Mouse (Mus musculus): ENCODE data around the gene Arhgap19. TPM values are rescaled to one million over a fixed set of nuclear protein-coding genes. Genes with fewer than 3 reads are reported as not detected.
A peak's percentile ranks its signal among the peaks of the same experiment; 100 is the strongest.

The Arhgap19 gene
- polyA plus RNA-seq, 1 experiment from 2014 or later, result 23.2 TPM

GRCm38 (mm10) chr19:41761529-41761928, 40.3 kb downstream of the Arhgap19 start:
- no peak for ATAC-seq (ENCODE audit: insufficient number of reproducible peaks, insufficient read depth, low FRiP score, low TSS enrichment, low read depth)
- Histone ChIP-seq H3K4me1 (0 out of 2 replicates have a peak, but pooled peaks cover 3% of the 10 kb centered on the region), H3K36me3 (no peaks in the 10 kb centered on the region), H3K4me2 (no peak overlapping the region), H3K9me3 (0 out of 2 replicates have a peak, but pooled peaks cover 4% of the 10 kb centered on the region), H3K4me3 (no peak overlapping the region), H3K9ac (no peak overlapping the region), H3K27ac (no peak overlapping the region), H3K27me3 (no peaks in the 10 kb centered on the region)
- WGBS, result 42% methylated on average over 9 of the region's 9 CpGs

- no peak overlapping the region for H3K9ac ChIP-seq
- no peak for ATAC-seq (ENCODE audit: insufficient number of reproducible peaks, insufficient read depth, low FRiP score, low TSS enrichment, low read depth)
- H3K9me3 ChIP-seq, result 0 out of 2 replicates have a peak, but pooled peaks cover 4% of the 10 kb centered on the region
- no peak overlapping the region for H3K27ac ChIP-seq
- H3K4me1 ChIP-seq, result no peaks in the 10 kb centered on the region
- no peaks in the 10 kb centered on the region for H3K27me3 ChIP-seq
- no peak overlapping the region for H3K4me2 ChIP-seq
- no peaks in the 10 kb centered on the region for H3K36me3 ChIP-seq
- WGBS, result 80% methylated on average over 6 of the region's 6 CpGs
- H3K4me3 ChIP-seq, result no peak overlapping the region
Measured at GRCm38 (mm10) chr19:41759765-41760164, 42.1 kb downstream of the Arhgap19 start.

DNA sequence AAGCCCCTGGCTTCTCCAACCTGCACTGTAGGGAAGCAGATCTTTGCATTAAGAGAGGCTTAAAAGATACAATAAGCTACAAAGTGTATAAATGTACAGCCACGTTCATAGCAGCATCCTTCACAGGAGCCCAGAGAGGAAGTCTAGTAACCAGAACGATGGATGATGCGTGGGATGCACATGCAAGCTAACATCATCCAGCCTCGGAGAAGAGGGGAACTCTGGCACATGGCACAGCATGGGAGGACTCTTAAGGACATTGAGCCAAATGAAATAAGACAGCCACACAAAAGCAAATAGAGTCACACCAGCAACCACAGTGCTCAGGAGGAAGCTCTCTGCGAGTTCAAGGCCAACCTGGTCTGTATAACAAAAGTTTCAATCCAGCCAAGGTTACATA, 42.6 kb downstream of the Arhgap19 start:
- H3K9ac ChIP-seq, result no peak overlapping the region
- WGBS, result 85% methylated on average over 5 of the region's 5 CpGs
- no peaks in the 10 kb centered on the region for H3K36me3 ChIP-seq
- no peaks in the 10 kb centered on the region for H3K4me1 ChIP-seq
- no peaks in the 10 kb centered on the region for H3K27me3 ChIP-seq
- no peak overlapping the region for H3K27ac ChIP-seq
- H3K4me2 ChIP-seq, result no peak overlapping the region
- H3K9me3 ChIP-seq, result 0 out of 2 replicates have a peak, but pooled peaks cover 4% of the 10 kb centered on the region
- no peak for ATAC-seq (ENCODE audit: insufficient number of reproducible peaks, insufficient read depth, low FRiP score, low TSS enrichment, low read depth)
- H3K4me3 ChIP-seq, result no peak overlapping the region

- no peak overlapping the region for H3K4me2 ChIP-seq
- no peak overlapping the region for H3K27ac ChIP-seq
- H3K4me1 ChIP-seq, result peaks cover 8% of the 10 kb centered on the region; the same call in 1 of the 2 replicates
- no peak for ATAC-seq (ENCODE audit: insufficient number of reproducible peaks, insufficient read depth, low FRiP score, low TSS enrichment, low read depth)
- H3K9me3 ChIP-seq, result no peaks in the 10 kb centered on the region
- H3K4me3 ChIP-seq, result no peak overlapping the region
- 80% methylated on average over 15 of the region's 15 CpGs for WGBS
- no peaks in the 10 kb centered on the region for H3K36me3 ChIP-seq
- H3K9ac ChIP-seq, result no peak overlapping the region
- H3K27me3 ChIP-seq, result no peaks in the 10 kb centered on the region
Measured at GRCm38 (mm10) chr19:41754760-41755159, 47.1 kb downstream of the Arhgap19 start.

DNA sequence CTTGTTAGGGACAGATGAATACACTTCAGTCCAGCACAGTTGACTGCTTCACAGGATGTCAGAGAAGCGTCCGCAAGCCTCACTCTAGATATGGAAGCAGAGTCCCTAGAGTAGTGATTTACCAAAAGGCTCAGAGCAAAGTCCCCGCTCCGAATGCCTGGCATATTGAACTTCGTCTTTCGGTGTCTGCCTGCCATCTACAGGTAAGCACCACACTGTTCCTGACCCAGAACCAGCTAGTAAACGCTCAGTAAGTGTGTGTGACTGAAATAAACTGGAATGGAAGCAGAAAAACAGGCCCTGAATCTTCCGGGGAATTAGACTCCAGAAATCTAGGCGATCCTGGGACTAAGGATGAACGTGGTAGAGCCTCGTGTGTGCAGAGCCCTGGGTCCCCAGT, 49.9 kb downstream of the Arhgap19 start:
- H3K4me3 ChIP-seq, result no peak overlapping the region
- 0 out of 2 replicates have a peak, but pooled peaks cover under 1% of the 10 kb centered on the region for H3K27me3 ChIP-seq
- H3K27ac ChIP-seq, result no peak overlapping the region
- WGBS, result 72% methylated on average over 11 of the region's 11 CpGs
- H3K9ac ChIP-seq, result no peak overlapping the region
- no peaks in the 10 kb centered on the region for H3K9me3 ChIP-seq
- peaks cover 8% of the 10 kb centered on the region; the same call in 1 of the 2 replicates for H3K4me1 ChIP-seq
- no peaks in the 10 kb centered on the region for H3K36me3 ChIP-seq
- H3K4me2 ChIP-seq, result no peak overlapping the region
- no peak for ATAC-seq (ENCODE audit: insufficient number of reproducible peaks, insufficient read depth, low FRiP score, low TSS enrichment, low read depth)

GRCm38 (mm10) chr19:41747436-41747835, 54.4 kb downstream of the Arhgap19 start:
- no peaks in the 10 kb centered on the region for H3K9me3 ChIP-seq
- H3K27ac ChIP-seq, result no peak overlapping the region
- no peak overlapping the region for H3K4me3 ChIP-seq
- peaks cover 42% of the 10 kb centered on the region for H3K27me3 ChIP-seq
- no peak overlapping the region for H3K9ac ChIP-seq
- ATAC-seq (ENCODE audit: insufficient number of reproducible peaks, insufficient read depth, low FRiP score, low TSS enrichment, low read depth), result no peak
- no peak overlapping the region for H3K4me2 ChIP-seq
- H3K4me1 ChIP-seq, result peaks cover 23% of the 10 kb centered on the region
- WGBS, result 83% methylated on average over 14 of the region's 14 CpGs
- no peaks in the 10 kb centered on the region for H3K36me3 ChIP-seq

DNA sequence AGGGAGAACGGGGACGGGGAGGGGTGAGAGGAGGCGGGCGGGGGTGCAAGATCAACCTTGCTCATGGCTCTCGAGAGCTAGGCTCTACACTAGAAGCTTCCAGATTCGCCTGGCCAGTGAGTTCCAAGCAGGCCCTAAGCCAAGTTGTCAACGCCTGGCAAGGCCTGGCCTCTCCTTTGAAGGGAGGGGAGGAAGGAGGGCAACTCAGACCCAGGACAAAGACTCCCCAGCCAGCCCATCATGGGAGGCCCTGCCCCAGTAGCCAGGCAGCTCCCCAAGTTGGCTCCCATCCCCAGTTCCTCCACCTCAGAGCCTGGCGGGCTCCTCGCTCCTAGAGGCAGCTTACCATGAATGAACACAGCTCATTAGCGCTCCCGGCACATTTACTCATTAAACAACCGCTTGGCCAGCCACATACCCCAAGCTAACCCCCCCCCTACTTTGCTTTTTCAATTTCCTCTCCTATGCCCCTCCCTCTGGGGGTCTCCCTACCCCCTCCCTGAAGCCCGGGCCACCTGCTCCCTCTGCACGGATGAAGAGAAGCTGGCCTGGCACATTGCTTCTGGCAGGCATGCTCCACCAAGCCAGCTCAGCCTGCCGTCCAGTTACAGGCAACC, 55.8 kb downstream of the Arhgap19 start:
- H3K4me3 ChIP-seq, result no peak overlapping the region
- no peak; the same call in 1 of the 2 replicates for ATAC-seq (ENCODE audit: insufficient number of reproducible peaks, insufficient read depth, low FRiP score, low TSS enrichment, low read depth)
- H3K9me3 ChIP-seq, result no peaks in the 10 kb centered on the region
- H3K9ac ChIP-seq, result no peak overlapping the region
- 61% methylated on average over 15 of the region's 15 CpGs for WGBS
- H3K4me1 ChIP-seq, result peaks cover 17% of the 10 kb centered on the region
- H3K27ac ChIP-seq, result no peak overlapping the region
- peaks cover 56% of the 10 kb centered on the region for H3K27me3 ChIP-seq
- H3K4me2 ChIP-seq, result no peak overlapping the region
- H3K36me3 ChIP-seq, result no peaks in the 10 kb centered on the region

DNA sequence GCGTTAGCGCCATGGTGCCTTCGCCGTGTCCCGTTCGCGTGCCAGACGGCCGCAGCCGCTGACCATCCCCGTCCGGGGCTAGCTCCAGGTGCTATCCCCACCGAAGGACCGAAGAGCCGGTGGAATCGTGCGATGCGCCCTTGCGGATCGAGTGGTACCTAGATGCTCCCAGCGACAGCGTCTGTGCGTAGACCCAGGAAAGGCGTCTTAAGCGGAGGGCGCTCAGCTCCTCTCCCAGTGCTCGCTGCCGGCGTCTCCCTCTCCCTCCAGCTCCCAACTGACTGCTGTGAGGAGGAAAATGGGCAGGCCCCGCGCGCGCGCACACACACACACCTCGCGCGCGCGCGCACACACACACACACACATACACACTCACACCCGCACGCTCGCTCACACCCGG, 58.5 kb downstream of the Arhgap19 start, which contains the start of gene Slit1:
Gene Slit1, minus strand, starts transcription at position 270 of the 400 bp plus-strand sequence.
- ATAC-seq (ENCODE audit: insufficient number of reproducible peaks, insufficient read depth, low FRiP score, low TSS enrichment, low read depth), result no peak
- Histone ChIP-seq H3K4me3 (peak within 1 kb of the TSS; percentile 49), H3K36me3 (no peaks in the 10 kb centered on the region), H3K9me3 (no peaks in the 10 kb centered on the region), H3K4me1 (peaks cover 19% of the 10 kb centered on the region), H3K9ac (peak within 1 kb of the TSS; percentile 61), H3K27ac (no peak within 1 kb of the TSS), H3K27me3 (peaks cover 83% of the 10 kb centered on the region), H3K4me2 (peak within 1 kb of the TSS; percentile 95)
- WGBS, result under 1% methylated on average over 41 of the region's 44 CpGs

- Histone ChIP-seq H3K4me3 (no peak overlapping the region), H3K4me1 (peaks cover 22% of the 10 kb centered on the region), H3K27ac (no peak overlapping the region), H3K27me3 (peaks cover 95% of the 10 kb centered on the region), H3K9ac (no peak overlapping the region), H3K9me3 (no peaks in the 10 kb centered on the region), H3K36me3 (no peaks in the 10 kb centered on the region), H3K4me2 (no peak overlapping the region)
- ATAC-seq (ENCODE audit: insufficient number of reproducible peaks, insufficient read depth, low FRiP score, low TSS enrichment, low read depth), result no peak
- WGBS, result 19% methylated on average over 4 of the region's 4 CpGs
Measured at GRCm38 (mm10) chr19:41738896-41739295, 63.0 kb downstream of the Arhgap19 start.

GRCm38 (mm10) chr19:41738429-41738805, 63.4 kb downstream of the Arhgap19 start:
- Histone ChIP-seq H3K4me2 (peak overlapping the region; percentile 24; the same call in 1 of the 2 replicates), H3K27ac (no peak overlapping the region), H3K9ac (no peak overlapping the region), H3K4me3 (no peak overlapping the region), H3K4me1 (peaks cover 18% of the 10 kb centered on the region), H3K9me3 (no peaks in the 10 kb centered on the region), H3K27me3 (peaks cover 92% of the 10 kb centered on the region), H3K36me3 (no peaks in the 10 kb centered on the region)
- ATAC-seq (ENCODE audit: insufficient number of reproducible peaks, insufficient read depth, low FRiP score, low TSS enrichment, low read depth), result no peak
- 11% methylated on average over 14 of the region's 14 CpGs for WGBS

DNA sequence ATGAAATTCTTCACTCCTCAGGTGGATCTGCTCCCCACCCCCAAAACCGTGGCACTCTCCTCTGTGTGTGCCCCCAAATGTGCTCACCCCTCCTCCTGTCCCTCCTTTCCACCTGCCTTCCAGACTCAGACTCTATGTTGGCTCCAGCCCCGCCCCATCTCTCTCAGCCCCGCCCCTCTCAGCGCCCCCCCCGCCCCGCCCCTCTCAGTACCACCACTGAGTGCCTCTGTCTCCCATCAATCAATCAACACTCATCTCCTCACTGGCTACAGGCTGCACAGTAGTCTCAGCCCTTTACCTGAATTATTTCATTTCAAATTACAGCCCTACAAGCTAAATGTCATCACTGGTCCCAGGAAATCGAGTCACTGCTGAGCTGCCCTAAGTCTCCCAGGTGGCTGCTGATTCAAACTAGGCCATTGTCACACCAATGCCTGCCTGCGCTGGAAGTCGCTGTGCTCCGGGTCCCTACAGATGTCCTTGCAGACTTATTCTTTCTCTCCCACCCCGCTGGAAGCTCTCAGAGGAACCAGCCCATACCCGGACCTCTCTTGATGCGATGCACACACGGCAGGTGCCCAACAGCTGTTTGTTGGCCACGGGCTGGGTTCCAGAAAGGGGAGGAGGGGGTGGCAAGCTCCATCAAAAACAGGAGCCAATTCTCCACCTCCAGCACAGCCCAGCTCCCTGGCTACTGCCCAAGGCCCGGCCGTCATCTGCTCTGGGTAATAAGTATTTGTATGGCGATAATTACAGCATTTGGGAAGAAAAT, 64.0 kb downstream of the Arhgap19 start:
- Histone ChIP-seq H3K4me2 (peak overlapping the region; percentile 24), H3K9ac (no peak overlapping the region), H3K9me3 (no peaks in the 10 kb centered on the region), H3K36me3 (no peaks in the 10 kb centered on the region), H3K4me3 (no peak overlapping the region), H3K27me3 (peaks cover 87% of the 10 kb centered on the region), H3K27ac (no peak overlapping the region), H3K4me1 (peaks cover 12% of the 10 kb centered on the region)
- ATAC-seq (ENCODE audit: insufficient number of reproducible peaks, insufficient read depth, low FRiP score, low TSS enrichment, low read depth), result no peak
- under 1% methylated on average over 17 of the region's 18 CpGs for WGBS

DNA sequence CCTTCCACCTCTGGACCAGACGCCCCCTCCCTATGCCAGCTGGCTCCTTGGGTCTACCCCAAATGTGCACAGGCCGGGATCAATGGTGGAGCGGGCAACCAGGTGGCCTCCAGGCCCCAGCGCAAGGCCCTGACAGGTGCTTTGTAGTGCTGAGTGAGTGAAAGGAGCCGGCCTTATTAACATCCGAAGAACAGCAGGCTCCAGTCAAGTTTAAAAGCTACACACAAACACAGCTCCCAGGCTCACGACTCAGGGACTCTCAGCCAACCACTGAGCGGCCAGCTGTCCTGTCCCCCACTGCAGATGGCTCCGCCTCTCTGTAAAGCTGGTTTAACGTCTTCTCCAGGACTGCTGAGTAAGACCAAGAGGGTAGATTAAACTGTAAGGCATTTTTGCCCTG, 67.2 kb downstream of the Arhgap19 start:
- Histone ChIP-seq H3K27ac (no peak overlapping the region), H3K27me3 (peaks cover 56% of the 10 kb centered on the region), H3K9me3 (peaks cover 9% of the 10 kb centered on the region; the same call in 1 of the 2 replicates), H3K4me1 (peaks cover 9% of the 10 kb centered on the region; the same call in 1 of the 2 replicates), H3K4me3 (no peak overlapping the region), H3K4me2 (no peak overlapping the region), H3K9ac (no peak overlapping the region), H3K36me3 (no peaks in the 10 kb centered on the region)
- WGBS, result 13% methylated on average over 10 of the region's 10 CpGs
- no peak for ATAC-seq (ENCODE audit: insufficient number of reproducible peaks, insufficient read depth, low FRiP score, low TSS enrichment, low read depth)

All from embryonic facial prominence, embryonic 13.5 days (tissue).